Mouse (Mus musculus) midbrain, embryonic 11.5 days (tissue): ENCODE data around the gene Gm45713. TPM values are rescaled to one million over a fixed set of nuclear protein-coding genes. Genes with fewer than 3 reads are reported as not detected.
A peak's percentile ranks its signal among the peaks of the same experiment; 100 is the strongest.

Experiments
- ATAC-seq: fragments of 200-750 bp; cut with Nextera tagmentation; 2 replicates; pipeline ENCODE4 v1.8.0; 2017; ENCODE audit warnings: moderate TSS enrichment, moderate library complexity; ENCODE audit not compliant: low FRiP score
- DNase-seq: peaks from one replicate; pipeline ENCODE4 v3.0.0; 2015; ENCODE audit warnings: low spot score; ENCODE audit errors: missing footprints
- H3K27ac ChIP-seq: fragments of 300-500 bp; sonication (generic); 2 replicates; pipeline ENCODE4 v1.5.1; 2014; ENCODE audit warnings: low read depth, low read length
- H3K27me3 ChIP-seq: fragments of 300-500 bp; sonication (generic); 2 replicates; pipeline ENCODE4 v1.6.1; 2014; ENCODE audit warnings: mild to moderate bottlenecking, low read length, moderate library complexity, mixed read lengths; ENCODE audit not compliant: control insufficient read depth, insufficient read depth
- H3K36me3 ChIP-seq: fragments of 300-500 bp; sonication (generic); 2 replicates; pipeline ENCODE4 v1.6.1; 2014; ENCODE audit warnings: mild to moderate bottlenecking, low read length, moderate library complexity, mixed read lengths; ENCODE audit not compliant: control insufficient read depth, insufficient read depth
- H3K4me1 ChIP-seq: fragments of 300-500 bp; sonication (generic); 2 replicates; pipeline ENCODE4 v1.6.1; 2014; ENCODE audit warnings: low read length; ENCODE audit not compliant: control insufficient read depth, insufficient read depth
- H3K4me2 ChIP-seq: fragments of 300-500 bp; sonication (generic); 2 replicates; pipeline ENCODE4 v1.6.1; 2014; ENCODE audit warnings: mild to moderate bottlenecking, moderate library complexity
- H3K4me3 ChIP-seq: fragments of 300-500 bp; sonication (generic); 2 replicates; pipeline ENCODE4 v1.5.1; 2014; ENCODE audit warnings: low read depth, low read length
- H3K9ac ChIP-seq: fragments of 300-500 bp; sonication (generic); 2 replicates; pipeline ENCODE4 v1.6.1; 2014; ENCODE audit warnings: low read length
- H3K9me3 ChIP-seq: fragments of 300-500 bp; sonication (generic); 2 replicates; pipeline ENCODE4 v1.6.1; 2016; ENCODE audit warnings: low read length; ENCODE audit not compliant: control insufficient read depth
- WGBS: fragments of 180-500 bp; shearing (Covaris S2); extraction: QIAGEN DNeasy Blood & Tissue Kit; methylation state at CpG from one replicate; pipeline ENCODE4 v1.1.7; 2014; 5-methylcytosine and 5-hydroxymethylcytosine counted together
- polyA plus RNA-seq: library from polyadenylated mRNA; unstranded; fragments of >200 nt; fragmentation: Nextera tagmentation; extraction: Ambion mirVana; gene quantifications from 2 replicates; pipeline ENCODE4 v1.2.1, GENCODE M21; 2014

Gene Gm45713
- polyA plus RNA-seq, 1 experiment from 2014 or later, result 0.60 TPM

DNA sequence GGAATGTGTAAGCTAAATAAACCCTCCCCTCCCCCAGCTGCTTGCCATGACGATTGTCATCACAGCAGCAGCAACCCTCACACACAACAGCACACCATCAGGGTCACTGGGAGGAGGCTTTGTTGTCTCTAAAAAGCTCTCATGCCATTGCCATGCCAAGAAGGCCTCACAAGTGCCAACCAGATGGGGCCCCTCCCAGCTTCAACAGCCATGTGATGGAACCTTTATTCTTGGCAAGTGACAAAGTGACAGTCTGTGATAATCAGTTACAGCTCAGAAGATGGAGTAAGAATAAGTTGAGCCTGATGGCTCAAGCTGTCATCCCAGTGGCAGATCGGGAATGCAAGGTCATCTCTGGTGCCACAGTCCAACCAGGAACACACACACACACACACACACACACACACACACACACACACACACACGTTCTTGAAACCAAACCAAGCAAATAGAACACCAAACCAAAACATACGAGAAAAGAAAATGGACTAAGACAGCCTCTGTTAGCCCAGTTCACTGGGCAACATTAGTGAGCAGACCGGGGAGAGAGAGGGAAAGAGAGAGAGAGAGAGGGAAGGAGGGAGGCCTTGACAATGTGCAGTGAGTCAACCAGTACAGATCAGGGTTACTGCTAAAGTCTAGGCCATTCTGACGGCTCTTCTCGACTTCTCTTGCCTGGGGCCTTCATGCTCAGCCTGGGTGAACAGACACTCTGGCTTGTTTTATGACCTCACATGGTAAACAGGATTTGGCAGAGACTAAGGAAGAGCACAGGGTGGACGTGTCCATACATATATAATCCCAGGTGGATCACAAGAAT, 4.1 kb upstream of the Gm45713 start:
- Histone ChIP-seq H3K9me3 (no peaks in the 10 kb centered on the region), H3K4me2 (no peak overlapping the region), H3K4me3 (no peak overlapping the region), H3K27me3 (peaks cover 7% of the 10 kb centered on the region; the same call in 1 of the 2 replicates), H3K9ac (no peak overlapping the region), H3K36me3 (no peaks in the 10 kb centered on the region; the same call in 1 of the 2 replicates), H3K27ac (no peak overlapping the region), H3K4me1 (no peaks in the 10 kb centered on the region)
- no peak for ATAC-seq
- DNase-seq, result no peak
- WGBS, result 80% methylated on average over 8 of the region's 8 CpGs

GRCm38 (mm10) chr7:45138403-45138802, 2.4 kb upstream of the Gm45713 start:
- ATAC-seq (no peak), DNase-seq (no peak)
- WGBS, result 90% methylated on average over 1 of the region's 1 CpGs
- H3K4me2 ChIP-seq, result no peak overlapping the region
- H3K27me3 ChIP-seq, result peaks cover 9% of the 10 kb centered on the region; the same call in 1 of the 2 replicates
- no peak overlapping the region for H3K4me3 ChIP-seq
- H3K4me1 ChIP-seq, result no peaks in the 10 kb centered on the region; the same call in 1 of the 2 replicates
- no peak overlapping the region for H3K9ac ChIP-seq
- H3K9me3 ChIP-seq, result no peaks in the 10 kb centered on the region
- H3K36me3 ChIP-seq, result no peaks in the 10 kb centered on the region; the same call in 1 of the 2 replicates
- H3K27ac ChIP-seq, result no peak overlapping the region

GRCm38 (mm10) chr7:45137171-45138006, 1.4 kb upstream of the Gm45713 start:
- no peak overlapping the region; the same call in 1 of the 2 replicates for H3K27ac ChIP-seq

GRCm38 (mm10) chr7:45135370-45135769, 661 bp downstream of the Gm45713 start:
- Histone ChIP-seq H3K9ac (no peak overlapping the region; the same call in 1 of the 2 replicates), H3K27ac (no peak overlapping the region), H3K9me3 (no peaks in the 10 kb centered on the region), H3K4me3 (no peak overlapping the region; the same call in 1 of the 2 replicates), H3K4me2 (no peak overlapping the region), H3K36me3 (no peaks in the 10 kb centered on the region), H3K27me3 (peaks cover 9% of the 10 kb centered on the region; the same call in 1 of the 2 replicates), H3K4me1 (no peaks in the 10 kb centered on the region; the same call in 1 of the 2 replicates)
- DNase-seq (no peak), ATAC-seq (no peak)
- 74% methylated on average over 3 of the region's 3 CpGs for WGBS

More at GRCm38 (mm10) chr7:45137171-45138006, 1.4 kb upstream of the Gm45713 start:
- WGBS, result 83% methylated on average over 12 of the region's 12 CpGs
- peaks cover 9% of the 10 kb centered on the region; the same call in 1 of the 2 replicates for H3K27me3 ChIP-seq
- no peaks in the 10 kb centered on the region for H3K36me3 ChIP-seq
- H3K9ac ChIP-seq, result no peak overlapping the region; the same call in 1 of the 2 replicates
- H3K4me1 ChIP-seq, result no peaks in the 10 kb centered on the region; the same call in 1 of the 2 replicates
- no peak for ATAC-seq
- no peaks in the 10 kb centered on the region for H3K9me3 ChIP-seq
- no peak overlapping the region for H3K4me3 ChIP-seq
- no peak overlapping the region for H3K4me2 ChIP-seq
- DNase-seq, result no peak

DNA sequence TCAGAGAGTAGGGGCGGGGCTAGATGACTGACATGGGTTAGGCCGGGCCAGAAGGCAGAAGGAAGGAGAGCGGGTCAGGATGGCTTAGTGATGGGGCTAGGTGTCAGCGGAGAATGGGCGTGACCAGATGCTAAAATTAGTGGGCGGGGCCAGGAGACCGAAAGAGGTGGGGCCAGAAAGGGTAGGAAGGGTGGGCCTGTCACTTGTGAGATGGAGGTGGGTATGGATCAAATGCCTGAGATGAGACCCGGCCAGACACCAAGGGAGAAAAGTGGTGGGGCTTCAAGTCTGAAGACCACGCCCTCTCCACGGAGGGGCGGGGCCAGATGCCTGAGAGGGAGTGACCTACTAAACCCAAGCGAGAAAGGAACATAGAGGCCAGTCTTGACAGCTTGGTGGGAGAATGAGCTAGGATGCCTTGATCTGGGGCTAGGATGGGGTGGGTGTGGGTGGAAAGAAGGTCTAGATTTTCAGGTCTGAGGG, 1.4 kb downstream of the Gm45713 start:
- Histone ChIP-seq H3K36me3 (no peaks in the 10 kb centered on the region), H3K27ac (no peak overlapping the region), H3K4me3 (no peak overlapping the region), H3K4me1 (peaks cover 3% of the 10 kb centered on the region), H3K27me3 (peaks cover 9% of the 10 kb centered on the region; the same call in 1 of the 2 replicates), H3K9ac (no peak overlapping the region), H3K9me3 (no peaks in the 10 kb centered on the region), H3K4me2 (no peak overlapping the region)
- ATAC-seq (peak; percentile 23; the same call in 1 of the 2 replicates), DNase-seq (no peak)
- 12% methylated on average over 12 of the region's 12 CpGs for WGBS

DNA sequence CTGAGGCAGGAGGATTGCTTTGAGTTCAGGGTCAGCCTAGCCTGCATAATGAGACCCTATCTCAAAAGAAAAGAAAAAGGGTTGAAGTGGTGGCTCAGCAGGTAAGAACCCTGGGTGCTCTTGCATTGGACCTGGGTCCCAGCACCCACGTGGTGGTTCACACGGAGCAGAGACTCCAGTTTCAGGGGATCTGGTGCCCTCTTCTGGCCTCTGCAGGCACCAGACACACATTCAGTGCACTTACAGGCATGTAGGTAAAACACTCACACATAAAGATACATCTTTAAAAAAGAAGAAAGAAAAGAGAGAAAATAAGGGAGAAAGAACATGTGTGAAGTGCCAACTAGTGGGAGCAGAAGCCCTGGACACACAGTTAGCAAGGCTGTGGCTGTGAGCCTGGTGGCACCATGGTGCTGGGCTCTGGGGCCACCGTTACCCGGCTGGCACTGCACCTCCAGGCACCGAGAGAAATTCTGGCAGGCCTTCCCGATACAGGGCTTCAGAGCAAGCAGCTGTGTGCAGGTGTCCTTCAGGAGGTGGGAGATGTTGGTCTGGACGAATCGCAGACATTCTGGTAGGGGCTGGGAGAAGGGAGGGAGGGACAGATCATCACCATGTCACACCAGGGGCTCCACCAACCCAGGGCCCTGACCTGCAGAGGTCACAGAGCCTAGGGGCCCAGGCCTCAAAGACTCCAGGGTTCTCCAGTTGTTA, 2.4 kb downstream of the Gm45713 start:
- H3K4me1 ChIP-seq, result peaks cover 8% of the 10 kb centered on the region
- no peak overlapping the region for H3K9ac ChIP-seq
- ATAC-seq, result no peak
- no peak overlapping the region for H3K27ac ChIP-seq
- 85% methylated on average over 8 of the region's 8 CpGs for WGBS
- peaks cover 9% of the 10 kb centered on the region; the same call in 1 of the 2 replicates for H3K27me3 ChIP-seq
- no peaks in the 10 kb centered on the region for H3K9me3 ChIP-seq
- H3K4me2 ChIP-seq, result no peak overlapping the region
- no peak overlapping the region for H3K4me3 ChIP-seq
- no peaks in the 10 kb centered on the region for H3K36me3 ChIP-seq
- no peak for DNase-seq

DNA sequence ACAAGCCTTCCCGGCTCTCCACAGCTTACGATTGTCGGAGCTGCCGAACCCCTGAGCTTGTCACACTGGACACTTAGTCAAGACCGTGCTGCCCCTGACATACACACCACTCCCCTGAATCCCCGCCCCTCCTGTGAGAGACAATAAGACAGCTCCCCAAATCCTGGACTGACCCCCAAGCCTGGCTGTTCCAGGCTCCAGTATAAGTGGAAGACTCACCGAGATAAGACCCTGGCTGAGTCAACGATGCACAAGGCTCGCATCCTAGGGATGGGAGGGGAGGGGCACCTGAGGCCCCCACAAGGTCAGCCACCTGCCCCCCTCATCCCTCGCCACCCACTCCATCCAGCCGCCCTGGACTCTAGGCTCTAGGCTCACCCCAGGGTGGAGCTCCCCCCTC, 4.2 kb downstream of the Gm45713 start:
- Histone ChIP-seq H3K4me3 (no peak overlapping the region), H3K36me3 (peaks cover 7% of the 10 kb centered on the region), H3K27me3 (peaks cover 9% of the 10 kb centered on the region; the same call in 1 of the 2 replicates), H3K4me1 (peaks cover 15% of the 10 kb centered on the region), H3K9me3 (no peaks in the 10 kb centered on the region), H3K4me2 (no peak overlapping the region), H3K27ac (no peak overlapping the region), H3K9ac (0 out of 2 replicates have a peak overlapping the region, but pooled peaks have one; percentile 27)
- ATAC-seq (no peak), DNase-seq (no peak)
- 83% methylated on average over 11 of the region's 11 CpGs for WGBS

GRCm38 (mm10) chr7:45129776-45130512, 6.1 kb downstream of the Gm45713 start:
- Histone ChIP-seq H3K36me3 (peaks cover 25% of the 10 kb centered on the region), H3K9ac (peak overlapping the region; percentile 83), H3K4me1 (peaks cover 24% of the 10 kb centered on the region), H3K9me3 (no peaks in the 10 kb centered on the region), H3K27me3 (peaks cover under 1% of the 10 kb centered on the region; the same call in 1 of the 2 replicates), H3K4me2 (peak overlapping the region; percentile 59), H3K4me3 (peak overlapping the region; percentile 96), H3K27ac (peak overlapping the region; percentile 83)
- ATAC-seq (no peak), DNase-seq (peak; percentile 89)
- WGBS, result 52% methylated on average over 15 of the region's 15 CpGs
